Mouse (Mus musculus) olfactory bulb, adult 2 months (tissue): ENCODE measurements around the gene Thbs2.

Experiments used
- CTCF ChIP-seq: fragments of 200-500 bp; IDR thresholded peaks from 2 replicates; pipeline ENCODE4 v1.5.1; 2012; ENCODE audit warnings: low read depth, mild to moderate bottlenecking, low read length, moderate library complexity; ENCODE audit not compliant: insufficient read depth
- POLR2A ChIP-seq: fragments of 200-500 bp; IDR thresholded peaks from 2 replicates; pipeline ENCODE4 v1.6.1; 2012; ENCODE audit warnings: mild to moderate bottlenecking, low read depth, low read length, moderate library complexity; ENCODE audit not compliant: insufficient read depth

GRCm38 (mm10) chr17:14643996-14644395 is 50.0 kb downstream of the Thbs2 start:
- TF ChIP-seq POLR2A (no peak), CTCF (no peak)
